Mouse (Mus musculus) heart, postnatal 0 days (tissue): Measurements from ENCODE around the gene Gdf11.

Source experiments
- CTCF ChIP-seq: IDR thresholded peaks from 2 replicates; pipeline ENCODE4 v1.5.1; 2016; ENCODE audit warnings: antibody characterized with exemption, control low read depth, low read depth
- EP300 ChIP-seq: IDR thresholded peaks from 2 replicates; pipeline ENCODE4 v1.6.1; 2016; ENCODE audit warnings: antibody characterized with exemption, low read depth

DNA sequence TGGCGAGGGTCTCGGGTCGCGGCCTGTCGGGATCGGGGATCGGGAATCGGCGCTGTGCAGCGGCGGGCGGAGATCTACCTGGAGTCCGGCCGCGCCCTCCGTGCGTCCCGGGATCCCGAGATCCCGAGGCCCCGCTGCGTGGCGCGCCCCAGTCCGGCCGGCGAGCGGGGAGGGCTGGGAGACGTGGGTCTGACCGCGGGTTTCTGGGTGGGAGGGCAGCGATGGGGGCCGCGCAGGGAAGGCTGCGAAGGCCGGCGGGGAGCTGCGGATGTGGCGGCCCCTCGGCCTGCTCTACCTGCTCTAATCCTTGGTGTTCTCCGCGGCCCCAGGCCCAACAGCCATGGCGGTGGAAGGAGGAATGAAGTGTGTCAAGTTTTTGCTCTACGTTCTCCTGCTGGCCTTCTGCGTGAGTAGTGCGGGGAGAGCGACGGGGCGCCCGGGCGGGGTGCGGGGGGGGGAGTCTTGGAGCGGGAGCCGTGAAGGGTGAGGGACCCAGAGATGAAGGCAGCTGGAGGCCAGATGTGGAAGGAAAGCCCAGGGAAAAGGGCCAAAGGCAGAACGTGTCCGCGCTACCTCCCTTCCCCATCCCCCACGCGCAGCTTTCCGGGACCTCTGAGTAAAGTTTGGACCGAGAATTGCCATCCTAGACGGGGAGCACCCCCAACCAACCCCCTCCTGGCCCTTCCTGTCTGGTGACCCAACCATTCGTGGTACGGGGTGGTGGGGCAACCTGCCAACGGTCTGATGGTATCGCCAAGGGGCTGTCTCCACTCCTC is 18.7 kb upstream of the Gdf11 start:
- TF ChIP-seq CTCF: no peak
- TF ChIP-seq EP300: no peak
